Mouse (Mus musculus) A20 (cell line): ENCODE results near the gene Etv6.

Experiments
- DNase-seq: peaks from one replicate; pipeline ENCODE4 v3.0.0-alpha.2; 2011; ENCODE audit warnings: low read depth, low spot score

Gene Etv6

DNA sequence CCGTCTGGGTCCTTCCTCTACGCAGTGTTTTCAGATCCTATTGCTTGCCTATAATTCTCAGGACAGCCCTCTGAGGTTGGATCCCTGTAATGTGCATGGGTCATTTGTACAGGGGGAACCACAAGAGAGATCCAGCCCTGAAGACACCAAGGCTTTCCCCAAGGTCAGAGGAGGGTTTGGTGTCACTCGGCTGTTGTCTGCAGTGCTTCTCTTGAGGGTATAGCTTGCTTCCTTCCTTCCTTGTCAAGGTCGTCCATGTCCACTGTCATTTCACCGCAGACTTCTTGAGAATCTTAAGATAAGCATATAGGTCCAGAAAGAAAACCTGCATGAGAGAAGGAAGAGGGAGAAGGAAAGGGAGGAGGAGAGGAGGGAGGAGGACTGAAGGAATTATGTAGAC is 215.3 kb downstream of the Etv6 start:
- no peak for DNase-seq

DNA sequence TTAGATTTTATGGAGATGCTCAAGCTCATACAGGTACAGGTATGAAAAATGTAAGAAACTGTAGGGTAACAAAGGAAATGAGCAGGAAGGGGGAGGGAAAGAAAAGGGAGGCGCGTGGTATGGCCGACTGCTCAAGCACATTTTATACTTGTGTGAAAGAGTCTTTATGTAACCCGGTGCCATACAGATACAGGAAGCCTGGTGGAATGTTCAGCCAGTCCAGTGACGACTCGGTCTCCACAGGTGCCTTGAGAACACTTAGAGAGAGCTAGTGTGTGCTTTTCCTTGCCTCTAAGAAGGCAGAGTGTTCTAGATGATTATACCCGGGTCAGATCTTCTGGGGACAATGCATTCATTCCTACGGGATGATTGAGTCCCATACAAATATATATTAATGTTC is 215.9 kb downstream of the Etv6 start:
- DNase-seq: no peak

DNA sequence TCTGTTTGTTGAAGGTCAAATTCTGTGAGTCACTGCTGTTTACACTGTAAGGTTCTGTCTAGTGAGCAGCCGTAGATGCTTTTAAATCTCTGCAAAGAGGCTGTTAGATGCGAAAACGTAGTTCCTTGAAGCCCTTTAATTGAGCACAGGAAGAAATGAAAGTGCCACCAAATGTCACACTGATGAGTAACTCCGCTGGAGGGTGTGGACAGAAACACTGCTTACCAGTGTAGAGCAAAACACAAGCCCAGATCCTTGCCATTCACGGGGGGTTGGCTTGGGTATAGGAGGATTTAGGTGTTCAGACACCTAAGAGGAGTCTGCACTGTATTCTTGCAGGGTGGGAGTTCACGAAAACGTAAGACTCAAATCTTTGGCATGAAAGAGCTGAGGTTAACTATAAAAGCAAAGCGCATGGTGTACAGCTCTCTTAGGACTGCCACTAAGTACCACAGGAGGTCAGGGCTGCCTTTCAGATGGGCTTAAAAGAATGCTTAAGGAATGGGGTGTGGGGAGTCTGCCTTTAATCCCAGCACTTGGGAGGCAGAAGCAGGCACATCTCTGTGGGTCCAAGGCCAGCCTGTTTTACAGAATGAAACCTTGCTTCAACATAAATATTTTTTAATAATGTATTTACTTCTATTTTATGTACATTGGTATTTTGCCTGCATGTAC is 216.7 kb downstream of the Etv6 start:
- no peak for DNase-seq

DNA sequence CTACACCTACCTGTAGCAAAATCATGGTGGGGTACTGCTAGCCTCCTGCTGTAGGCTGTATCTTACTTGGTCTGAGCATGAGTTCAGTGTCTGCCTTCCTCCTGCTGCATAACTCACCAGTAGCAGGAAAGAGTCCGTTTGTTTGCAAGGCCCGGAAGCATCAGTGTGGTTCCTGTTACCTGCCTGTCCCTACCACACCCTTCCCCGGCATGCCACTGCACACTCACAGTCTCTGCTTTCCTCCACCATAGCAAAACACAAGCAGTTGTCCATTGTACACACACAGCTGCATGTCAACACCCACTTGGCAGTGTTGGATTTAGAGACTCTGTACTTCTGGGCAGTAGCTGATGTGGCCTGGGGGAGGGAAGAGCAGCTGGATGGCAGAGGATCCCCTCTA is 220.9 kb downstream of the Etv6 start:
- DNase-seq: no peak

- no peak for DNase-seq
Observed at GRCm38 (mm10) chr6:134259913-134260312, 224.4 kb downstream of the Etv6 start.

- peak; percentile 75 for DNase-seq
Observed at GRCm38 (mm10) chr6:134261904-134262303, 226.4 kb downstream of the Etv6 start.

GRCm38 (mm10) chr6:134262383-134262782 is 226.9 kb downstream of the Etv6 start:
- no peak for DNase-seq

GRCm38 (mm10) chr6:134262911-134263607 is 227.6 kb downstream of the Etv6 start:
- no peak for DNase-seq

DNA sequence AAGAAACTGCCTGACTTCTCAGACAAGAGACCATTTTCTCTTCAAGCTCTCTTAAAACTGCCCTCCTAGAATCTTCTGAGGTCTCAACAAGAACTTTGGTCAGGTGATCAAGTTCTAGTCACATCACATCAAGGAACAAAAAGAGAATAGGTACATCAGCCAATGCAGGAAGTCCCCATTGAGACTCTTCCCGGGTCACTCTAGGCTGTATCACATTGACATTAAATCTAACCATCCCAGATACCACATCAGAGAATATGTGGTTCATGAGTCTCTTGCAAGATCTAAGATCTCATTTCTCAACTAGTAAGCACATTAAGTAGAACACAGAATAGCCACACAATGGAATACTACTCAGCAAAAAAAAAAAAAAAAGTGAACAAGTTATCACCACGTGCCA is 238.4 kb downstream of the Etv6 start:
- DNase-seq: no peak

GRCm38 (mm10) chr6:134276954-134277353 is 241.5 kb downstream of the Etv6 start:
- no peak for DNase-seq

DNA sequence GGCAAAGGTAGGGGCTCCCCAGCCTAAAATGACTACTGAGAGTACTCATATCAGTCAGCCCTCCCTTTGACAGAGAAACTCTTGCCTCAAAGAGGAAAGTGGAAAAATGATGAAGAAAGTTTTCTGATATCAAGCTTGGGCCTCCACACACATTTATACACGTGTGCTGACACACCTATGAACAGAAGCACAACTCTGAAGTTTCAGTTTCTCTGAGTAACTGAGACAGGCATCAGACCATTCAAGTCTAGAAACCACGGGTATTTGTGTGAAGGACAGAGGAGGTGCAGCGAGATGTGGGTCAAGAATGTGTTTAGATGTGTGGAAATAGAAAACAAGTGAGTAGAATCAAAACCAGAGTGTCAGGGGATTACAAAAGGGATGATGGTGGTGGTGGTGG is 246.6 kb downstream of the Etv6 start:
- DNase-seq: no peak

- DNase-seq: no peak
Observed at GRCm38 (mm10) chr6:134291823-134292222, 256.3 kb downstream of the Etv6 start.

- DNase-seq: no peak
Observed at GRCm38 (mm10) chr6:134292404-134292803, 256.9 kb downstream of the Etv6 start.

GRCm38 (mm10) chr6:134293615-134294508 is 258.4 kb downstream of the Etv6 start:
- no peak for DNase-seq

DNA sequence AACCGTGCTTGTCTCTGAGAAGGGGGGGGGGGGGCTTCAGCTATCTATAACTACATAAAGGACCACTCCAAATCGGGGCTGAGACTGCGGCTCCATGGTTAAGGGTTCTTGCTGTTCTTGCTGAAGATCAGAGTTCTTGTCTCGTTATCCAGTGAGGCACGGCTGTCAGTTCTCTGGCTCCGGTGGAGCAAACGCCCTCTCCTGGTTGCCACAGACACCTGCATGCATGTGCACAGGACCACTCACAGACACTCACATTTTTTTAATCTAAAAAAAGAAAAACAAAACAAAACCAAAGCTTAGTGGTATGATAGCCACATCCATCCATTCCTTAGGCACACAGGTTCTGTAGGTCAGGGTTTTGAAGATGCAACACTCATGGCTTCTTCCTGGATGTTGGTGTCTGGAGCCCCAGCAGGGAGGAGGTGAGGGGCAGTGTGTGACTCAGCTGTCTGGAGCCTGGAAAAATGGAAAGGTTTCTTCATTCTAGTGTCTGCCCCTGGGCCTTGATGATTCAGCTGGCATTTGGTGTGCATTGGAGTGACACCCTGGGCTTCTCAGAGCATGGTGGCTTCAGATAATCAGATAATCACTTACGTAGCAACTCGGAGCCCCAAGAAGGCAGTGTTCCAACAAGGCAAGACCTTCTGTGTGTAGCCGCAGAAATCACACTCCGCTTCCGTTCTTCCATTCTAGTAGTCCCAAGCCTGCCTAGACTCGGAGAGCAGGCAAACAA is 262.6 kb downstream of the Etv6 start:
- DNase-seq: no peak

DNA sequence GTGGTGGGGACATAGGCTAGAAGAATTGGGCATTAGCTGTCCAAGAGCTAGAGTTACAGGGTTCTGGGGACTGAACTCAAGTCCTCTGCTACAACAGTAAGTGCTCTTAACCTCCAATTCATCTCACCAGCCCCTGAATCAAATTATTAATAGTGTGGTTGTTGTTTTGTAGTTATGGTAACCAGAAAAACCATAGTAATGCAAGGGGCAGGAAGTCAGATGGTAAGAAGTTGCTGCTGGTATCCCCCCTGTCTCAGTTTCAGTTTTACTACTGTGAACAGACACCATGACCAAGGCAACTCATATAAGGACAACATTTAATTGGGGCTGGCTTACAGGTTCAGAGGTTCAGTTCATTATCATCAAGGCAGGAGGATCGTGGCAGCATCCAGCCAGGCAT is 266.5 kb downstream of the Etv6 start:
- peak; percentile 38 for DNase-seq

GRCm38 (mm10) chr6:134311346-134311745 is 275.8 kb downstream of the Etv6 start:
- DNase-seq: no peak

GRCm38 (mm10) chr6:134312571-134312970 is 277.1 kb downstream of the Etv6 start:
- no peak for DNase-seq

- no peak for DNase-seq
Observed at GRCm38 (mm10) chr6:134317371-134317770, 281.9 kb downstream of the Etv6 start.
